Mouse (Mus musculus) kidney, adult 18-20 months (tissue): ENCODE results near the gene Rab8b.
"Not testable (repeated sequence)": the region's sequence is repeated elsewhere in the genome, so short reads cannot be mapped to it uniquely, and the experiment has no call there.

Source experiments
- DNase-seq: peaks from one replicate; pipeline ENCODE4 v3.0.0; 2021

The Rab8b gene

DNA sequence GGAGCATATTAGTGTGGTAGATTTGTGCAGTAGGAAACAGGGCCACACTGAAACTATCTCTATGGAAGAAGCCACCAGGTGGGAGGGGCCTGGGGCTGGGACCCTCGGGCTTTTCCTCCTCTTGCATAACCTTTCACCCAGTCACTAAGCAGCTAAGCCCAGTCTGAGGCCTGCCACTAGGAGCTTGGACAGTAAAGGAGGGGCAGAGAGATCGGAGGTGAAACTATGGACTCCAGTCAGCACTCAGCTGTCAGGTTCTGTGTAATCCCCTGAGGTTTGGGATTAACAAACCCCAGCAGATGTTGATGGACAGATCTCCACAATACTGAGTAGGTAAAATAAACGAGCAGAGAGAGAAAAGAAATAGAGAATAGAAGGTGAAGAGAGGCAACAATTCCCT lies 33.1 kb downstream of the Rab8b start:
- no peak for DNase-seq

DNA sequence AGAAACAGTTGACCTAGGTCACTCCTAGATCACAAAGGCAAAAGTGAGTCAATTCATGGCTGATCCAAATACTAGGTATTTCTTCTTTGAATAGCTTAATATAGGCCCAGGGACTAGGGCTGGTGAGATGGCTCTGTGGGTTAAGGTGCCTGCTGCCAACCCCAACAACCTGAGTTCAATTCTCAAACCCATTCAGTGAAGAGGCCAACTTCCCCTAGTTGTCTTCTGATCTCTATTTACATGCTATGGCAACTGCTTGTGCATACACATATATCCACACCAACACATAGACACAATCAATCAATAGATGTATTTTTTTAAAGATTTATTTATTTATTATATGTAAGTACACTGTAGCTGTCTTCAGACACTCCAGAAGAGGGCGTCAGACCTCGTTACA lies 34.9 kb downstream of the Rab8b start:
- DNase-seq: no peak

DNA sequence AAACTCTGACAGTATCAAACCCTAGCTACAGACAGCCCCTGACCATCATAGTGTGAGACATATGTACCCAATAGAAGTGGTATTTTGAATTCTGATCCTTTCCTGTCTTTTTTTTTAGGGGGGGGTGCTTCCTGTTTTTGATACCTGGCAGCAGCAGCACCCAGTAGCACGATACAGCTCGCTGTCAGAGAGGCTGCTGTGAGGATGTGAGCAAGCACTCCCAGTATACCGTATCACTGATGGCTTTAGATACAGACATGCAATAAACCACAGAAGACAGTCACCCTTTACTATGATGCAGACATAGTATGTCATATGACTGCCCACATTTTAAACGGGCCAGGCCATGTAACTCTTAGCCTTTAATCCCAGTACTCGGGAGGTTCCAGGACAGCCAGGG lies 36.0 kb downstream of the Rab8b start:
- DNase-seq: no peak

DNA sequence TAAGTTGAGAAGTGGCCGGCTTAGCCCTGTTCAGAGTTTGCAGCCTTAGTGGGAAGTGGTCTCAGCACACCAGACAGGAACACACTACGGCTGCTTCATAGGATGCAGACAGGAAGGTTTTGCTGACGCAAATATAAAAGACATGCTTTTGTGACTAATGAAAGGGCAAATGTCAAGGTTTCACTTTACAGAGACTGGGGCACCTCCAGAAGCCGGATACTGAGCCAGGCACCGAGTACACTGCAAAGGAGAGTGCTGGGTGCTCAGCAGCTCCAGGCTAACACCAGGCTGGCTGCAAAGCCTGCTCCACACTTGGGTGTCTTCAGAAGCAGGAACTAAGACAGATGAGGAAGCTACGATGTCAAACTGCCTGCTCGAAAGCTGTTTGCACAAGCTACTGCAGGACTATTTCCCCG lies 37.1 kb downstream of the Rab8b start:
- no peak for DNase-seq

DNA sequence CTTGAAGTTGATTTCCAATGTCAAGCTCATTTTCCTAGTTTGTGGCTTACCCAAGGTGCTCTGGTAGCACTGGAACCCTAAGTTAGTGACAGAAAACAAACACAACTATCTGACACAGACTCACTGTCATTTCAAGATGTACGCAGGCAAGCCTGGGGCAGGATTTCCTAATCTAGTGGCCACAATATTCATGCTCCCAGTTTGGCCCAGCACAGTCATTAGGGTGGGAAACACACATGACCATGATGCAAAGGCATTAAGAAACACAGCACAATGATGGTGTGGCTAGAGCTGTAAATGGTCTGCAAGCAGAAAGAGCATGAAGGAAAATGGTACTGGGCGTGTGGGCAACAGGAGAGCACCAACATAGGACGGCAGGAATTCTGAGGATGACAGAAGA lies 37.6 kb downstream of the Rab8b start:
- no peak for DNase-seq

DNA sequence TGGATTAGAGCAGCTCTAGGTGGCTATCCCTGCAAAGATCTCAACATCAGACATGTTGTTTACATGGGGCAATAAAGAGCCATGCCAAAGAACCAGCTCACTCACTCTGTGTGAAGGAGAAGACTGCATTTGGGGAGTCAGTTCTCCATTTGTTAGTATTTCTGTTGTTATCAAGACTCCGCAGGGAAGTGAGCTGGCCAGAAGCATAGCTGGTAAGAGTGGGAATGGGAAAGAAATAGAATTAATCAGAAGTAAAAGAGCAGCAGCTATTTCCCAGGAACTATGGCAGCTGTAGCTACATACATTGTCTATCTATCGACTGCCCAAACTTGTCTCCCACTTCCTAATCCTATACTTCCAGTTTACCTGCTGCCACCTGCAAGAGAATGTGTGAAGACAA lies 38.7 kb downstream of the Rab8b start:
- DNase-seq: no peak

DNA sequence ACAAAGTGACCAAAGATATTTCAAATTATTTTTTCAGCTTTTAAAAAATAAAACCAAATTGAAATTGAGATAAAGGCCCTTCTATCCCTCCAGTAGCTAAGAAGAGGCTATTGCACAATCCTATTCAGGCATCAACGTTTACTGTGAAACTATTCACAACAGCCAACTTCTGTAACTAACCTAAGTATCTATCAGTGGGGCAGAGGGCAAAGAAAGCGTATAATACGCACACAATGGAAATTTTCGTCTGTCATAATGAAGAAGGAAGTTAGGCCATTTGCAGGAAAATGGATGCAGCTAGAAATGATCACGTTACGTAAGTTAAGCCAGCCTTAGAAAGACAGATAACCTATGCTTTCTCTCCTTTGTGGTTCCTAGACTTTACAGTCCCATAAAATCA lies 40.0 kb downstream of the Rab8b start:
- no peak for DNase-seq

DNA sequence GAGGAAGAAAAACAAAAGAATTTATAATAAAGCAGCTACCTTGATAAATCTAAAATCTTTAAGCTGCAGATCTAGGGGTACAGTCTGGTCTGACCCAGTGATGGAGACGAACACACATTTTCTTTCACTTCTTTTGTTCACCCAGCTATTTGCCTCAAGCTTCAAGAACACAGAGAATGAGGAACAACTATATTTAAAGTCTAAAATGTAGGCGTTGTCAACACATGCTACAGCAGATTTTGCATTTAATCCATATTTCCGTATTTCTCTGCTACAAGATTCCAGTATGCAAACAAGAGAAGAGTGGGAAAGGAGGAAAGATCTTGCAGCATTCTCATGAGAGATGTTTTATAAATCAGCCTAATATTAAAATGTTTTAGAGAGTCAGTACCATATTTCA lies 40.6 kb downstream of the Rab8b start:
- DNase-seq: no peak

DNA sequence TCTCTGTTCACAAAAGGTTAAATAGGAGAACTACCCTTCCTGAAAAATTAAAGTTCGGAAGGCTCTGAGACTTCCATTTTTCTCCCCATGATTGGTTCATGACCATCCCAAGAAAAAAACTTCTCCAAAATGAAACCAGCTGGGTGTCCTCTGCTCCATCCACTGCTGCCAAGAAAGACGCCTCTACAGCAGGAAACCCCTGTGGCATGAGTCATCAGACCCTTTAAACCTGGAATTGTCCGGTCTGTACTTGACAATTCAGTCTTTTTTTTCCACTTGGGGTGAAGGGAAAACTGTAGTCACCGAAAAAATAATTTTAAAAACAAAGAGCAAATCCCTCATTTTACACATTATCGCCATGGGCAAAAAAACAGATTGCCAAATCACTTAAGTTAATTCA lies 42.9 kb downstream of the Rab8b start:
- no peak for DNase-seq

DNA sequence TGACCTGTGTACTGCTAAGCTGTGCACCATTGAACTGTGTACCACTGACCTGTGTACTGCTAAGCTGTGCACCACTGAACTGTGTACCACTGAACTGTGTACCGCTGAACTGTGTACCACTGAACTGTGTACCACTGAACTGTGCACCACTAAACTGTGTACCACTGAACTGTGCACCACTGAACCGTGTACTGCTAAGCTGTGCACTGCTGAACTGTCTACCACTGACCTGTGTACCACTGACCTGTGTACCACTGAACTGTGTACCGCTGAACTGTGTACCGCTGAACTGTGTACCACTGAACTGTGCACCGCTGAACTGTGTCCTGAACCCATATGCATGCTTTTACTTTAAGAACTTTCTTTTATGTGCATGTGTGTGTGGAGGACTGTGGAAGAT lies 45.2 kb downstream of the Rab8b start:
- no peak for DNase-seq

DNA sequence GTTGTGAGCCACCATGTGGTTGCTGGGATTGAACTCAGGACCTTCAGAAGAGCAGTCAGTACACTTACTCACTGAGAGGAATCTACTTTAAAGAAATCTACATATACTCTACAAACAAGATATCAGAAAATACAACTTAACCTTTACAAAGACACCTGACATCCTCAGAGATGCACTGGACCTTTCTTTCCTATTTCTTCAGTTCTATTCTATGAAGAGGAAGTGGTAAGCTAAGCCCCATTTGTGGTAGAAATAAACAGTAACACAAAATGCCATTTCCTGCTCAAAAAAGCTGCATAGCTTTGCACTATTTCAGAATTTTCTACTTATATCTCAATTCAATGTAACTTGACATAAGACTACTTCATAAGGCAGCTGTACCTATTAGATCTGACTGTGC lies 46.0 kb downstream of the Rab8b start:
- DNase-seq: no peak

DNA sequence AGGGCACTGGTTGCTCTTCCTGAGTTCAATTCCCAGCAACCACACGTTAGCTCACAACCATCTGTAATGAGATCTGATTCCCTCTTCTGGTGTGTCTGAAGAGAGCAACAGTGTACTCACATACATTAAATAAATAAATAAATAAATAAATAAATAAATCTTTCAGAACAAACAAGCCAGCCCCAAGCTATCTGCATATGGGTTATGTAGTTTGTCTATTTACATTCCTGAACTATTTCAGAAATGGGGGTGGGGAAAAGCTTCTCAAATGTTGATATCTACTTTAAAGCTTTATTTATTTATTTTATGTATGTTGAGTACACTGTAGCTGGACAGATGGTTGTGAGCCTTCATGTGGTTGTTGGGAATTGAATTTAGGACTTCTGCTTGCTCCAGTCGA lies 46.5 kb downstream of the Rab8b start:
- not testable (repeated sequence) for DNase-seq

DNA sequence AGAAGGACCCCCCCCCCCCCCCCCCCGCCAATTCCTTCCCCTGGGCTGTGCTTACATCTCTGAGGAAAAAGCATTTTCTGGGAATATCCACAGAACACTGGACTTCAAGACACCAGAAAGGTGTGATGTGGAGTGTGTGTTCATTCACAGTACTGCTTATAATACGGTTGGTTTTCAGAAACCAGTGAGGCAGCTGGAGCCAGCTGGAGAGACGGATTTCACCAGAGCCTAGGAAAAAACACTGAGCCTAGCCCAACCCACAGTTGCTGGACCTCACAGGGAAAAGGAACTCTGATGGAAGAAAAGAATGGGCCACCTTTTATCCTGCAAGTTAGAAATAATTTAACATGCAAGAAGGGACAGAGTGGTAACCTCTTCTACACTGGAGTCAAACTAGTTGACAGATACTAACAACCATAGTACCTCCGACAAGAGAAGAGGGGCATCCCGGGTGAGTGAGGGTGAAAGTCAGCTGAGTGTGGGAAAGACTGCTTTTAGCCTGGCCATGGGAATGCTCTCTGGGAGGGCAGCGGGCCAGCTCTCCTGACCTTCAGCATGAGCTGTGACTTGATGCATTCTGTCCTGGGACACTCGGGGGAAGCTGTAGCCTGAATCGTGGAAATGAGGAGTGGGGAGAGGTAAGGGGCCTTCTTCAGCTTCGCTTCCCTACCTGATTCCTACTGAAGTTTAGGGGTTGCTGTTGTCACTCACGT lies 47.3 kb downstream of the Rab8b start:
- peak; percentile 48 for DNase-seq

DNA sequence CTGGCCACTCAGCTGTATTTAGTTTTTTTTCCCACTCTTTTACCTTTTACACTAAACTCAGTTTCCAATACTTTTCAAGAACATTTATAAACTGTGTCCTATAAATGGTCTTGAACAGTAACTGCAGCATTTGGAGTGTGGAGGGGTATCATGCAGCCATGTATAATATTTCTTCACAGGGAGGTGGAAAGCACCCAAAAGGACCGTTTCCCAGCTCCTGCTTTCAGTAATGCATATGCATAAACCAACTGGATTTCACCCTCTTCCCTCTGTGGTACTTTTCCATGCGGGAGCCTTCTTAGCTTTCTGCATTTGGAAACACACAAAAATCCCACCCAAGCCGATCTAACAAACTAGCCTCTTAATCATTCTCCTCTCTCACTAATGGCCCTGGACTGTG lies 54.8 kb downstream of the Rab8b start:
- no peak for DNase-seq

DNA sequence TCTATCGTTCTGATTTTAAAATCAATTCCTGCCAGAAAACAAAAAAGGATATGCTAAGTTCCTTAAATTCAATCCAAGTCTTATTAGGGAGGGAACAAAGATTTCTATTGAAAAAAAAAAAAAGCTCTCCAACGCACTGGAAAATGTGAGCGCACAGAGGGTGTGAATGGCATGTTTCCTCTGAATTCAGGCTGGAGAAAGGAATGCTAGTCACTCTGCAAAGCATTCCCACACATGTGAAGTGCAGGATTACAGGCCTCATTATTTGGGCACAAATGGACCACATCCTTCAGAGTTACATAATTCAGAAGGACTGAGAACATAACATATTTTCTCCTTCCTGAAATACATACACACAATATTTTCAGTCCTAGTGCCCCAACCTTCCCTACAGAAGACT lies 56.0 kb downstream of the Rab8b start:
- DNase-seq: no peak

DNA sequence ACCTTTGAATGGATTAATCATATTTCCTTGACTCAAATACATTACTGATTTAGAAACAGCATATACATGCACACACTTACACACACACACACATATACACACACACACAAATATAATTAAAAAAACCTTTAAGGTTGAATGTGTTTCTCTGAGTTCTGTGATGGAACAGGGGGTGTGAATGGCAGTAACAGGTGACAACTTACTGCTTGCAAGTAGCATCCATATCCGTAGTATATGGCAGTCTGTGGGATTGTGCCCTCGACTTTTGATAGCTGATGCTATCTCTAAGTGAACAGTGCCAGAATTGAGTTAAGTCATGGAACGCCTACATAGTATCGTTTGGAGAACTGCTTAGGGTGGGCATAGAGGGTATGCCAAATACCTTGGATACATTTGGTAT lies 57.3 kb downstream of the Rab8b start:
- no peak for DNase-seq

DNA sequence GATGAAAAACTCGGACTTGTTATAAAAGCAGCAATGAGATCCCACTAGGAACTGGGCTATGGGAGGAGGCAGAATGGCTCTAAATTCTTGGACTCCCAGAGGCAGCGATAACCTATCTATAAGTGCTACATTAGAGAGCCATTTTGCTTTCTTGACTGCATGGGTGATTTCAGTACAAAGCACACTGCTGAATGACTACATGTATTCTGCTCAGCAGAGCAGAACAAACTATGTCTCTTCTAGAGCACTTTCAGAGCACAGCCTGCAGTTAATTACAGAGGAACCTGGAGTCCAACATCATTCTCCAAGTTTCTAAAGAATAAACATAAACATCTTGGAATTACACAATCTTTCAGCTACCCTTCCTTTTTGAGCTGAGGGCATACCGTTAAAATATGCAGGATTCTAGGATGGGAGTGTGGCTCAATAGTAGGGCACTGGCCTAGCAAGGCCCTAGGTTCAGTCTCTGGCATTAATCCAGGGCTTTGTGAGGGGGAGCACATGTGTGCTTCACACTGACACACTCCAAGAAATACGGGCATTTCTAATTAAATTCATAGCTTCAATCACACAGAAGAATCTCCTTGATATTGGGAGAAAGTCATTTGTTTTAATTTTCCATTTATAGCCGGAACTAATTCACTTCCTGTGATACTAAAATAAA lies 58.3 kb downstream of the Rab8b start:
- DNase-seq: no peak

DNA sequence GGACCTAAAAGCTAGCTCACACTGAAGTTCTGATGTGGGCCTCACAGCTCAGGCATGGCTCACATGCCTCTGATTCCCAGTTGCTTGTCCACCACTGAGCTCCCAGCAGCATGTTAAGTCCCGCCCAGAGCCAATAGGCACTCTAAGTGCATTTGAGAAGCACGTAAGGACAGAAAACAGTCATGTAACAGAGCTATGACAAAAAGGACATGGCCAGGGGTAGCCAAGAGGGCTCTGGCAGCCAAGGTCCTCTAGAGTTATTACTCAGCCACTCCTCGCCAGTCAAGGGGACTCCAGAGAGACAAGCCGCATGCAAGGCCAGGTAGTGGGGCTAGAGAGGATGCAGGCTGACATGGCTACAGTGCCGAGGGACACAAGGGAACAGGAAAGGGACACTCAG lies 60.0 kb downstream of the Rab8b start:
- DNase-seq: no peak

DNA sequence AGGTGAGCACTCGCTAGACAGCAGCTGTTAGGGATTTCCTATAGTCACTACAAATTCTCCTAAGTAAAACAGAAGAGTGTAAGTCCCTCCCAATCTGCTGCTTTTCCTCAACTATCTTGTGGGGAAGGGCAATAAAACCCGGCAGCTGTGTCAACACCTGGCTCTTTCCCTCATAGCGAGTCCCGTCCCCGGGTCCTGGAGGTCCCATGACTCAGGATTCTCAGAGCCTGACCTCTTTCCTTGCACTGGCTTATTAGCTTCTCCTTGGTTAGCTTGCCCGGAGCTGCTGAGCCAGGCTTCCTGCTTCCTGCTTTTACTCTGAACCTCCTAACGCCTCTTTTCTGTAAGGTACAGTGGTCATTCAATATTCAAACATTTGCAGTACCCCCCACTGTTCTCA lies 63.6 kb downstream of the Rab8b start:
- no peak for DNase-seq

DNA sequence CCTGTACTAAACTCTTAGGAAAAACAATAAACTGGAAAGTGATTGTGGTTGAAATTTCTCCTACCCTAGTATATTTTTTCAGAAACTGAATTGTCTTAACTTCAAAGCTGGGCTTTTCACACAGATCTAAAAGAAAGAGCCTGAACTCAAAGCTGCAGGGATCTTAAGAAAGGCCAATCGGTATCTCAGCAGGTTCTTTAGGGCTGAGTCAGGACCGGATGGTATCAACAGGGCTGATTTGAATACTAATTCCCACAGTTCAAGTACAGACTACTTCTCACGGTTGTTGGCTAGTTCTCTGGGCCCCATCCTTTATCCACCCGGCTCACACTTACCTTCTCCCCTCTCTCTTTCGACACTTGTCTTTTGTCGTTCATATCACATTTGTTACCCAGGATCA lies 66.9 kb downstream of the Rab8b start:
- DNase-seq: no peak

DNA sequence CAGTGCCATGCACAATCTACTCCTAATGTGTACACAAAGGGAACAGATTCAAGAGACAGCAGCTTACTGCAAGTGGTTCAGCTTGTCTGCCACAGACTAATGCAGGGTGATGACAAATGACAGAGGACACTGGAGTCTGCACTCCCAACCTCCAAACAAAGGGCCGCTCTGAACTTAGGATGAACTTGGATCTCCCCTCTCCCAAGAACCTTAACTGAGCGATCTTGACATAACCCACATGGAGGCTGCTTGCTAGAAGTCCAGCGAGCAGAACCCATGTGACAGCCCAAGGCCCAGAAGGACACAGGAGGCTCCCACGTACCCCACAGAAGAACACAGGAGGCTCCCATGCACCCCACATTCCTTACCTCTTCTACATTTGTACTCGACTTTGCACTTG lies 68.5 kb downstream of the Rab8b start:
- DNase-seq: no peak

DNA sequence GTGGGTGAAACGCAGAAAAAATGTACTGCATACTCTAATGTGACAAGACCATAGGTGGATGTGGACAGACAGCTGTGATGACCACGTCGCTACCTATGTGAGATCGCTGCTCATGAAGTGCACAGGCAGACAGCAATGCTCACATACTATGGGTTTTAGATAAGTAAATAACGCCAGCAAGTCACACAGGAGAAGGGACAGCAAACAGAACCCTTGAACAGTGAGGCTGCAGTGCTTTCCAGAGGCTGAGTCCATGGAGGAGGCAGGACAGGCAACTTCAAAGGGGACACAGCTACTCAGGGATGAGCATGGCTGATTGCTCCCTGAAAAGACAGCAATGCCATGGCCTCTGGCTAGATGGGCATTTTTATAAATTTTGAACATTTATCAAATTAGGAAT lies 72.7 kb downstream of the Rab8b start:
- no peak for DNase-seq

DNA sequence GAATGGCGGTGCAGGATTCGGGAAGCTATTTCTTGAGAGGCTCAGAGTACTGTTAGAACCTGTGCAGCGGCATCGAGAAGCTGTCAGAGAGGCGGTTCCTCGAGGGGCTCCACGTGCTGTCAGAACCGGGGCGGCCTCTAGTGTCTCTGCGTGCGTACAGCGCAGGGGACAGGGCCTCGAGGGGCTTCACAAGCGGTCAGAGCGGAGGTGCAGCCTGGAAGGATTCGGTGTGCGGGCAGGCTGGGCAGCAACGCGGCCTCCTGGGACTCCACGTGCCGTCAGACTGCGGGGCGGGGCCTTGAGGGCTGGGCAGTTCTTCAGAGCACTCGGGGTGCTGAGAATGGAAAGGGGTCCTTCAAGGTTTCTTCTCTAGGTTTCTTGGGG lies 84.4 kb downstream of the Rab8b start:
- DNase-seq: no peak

DNA sequence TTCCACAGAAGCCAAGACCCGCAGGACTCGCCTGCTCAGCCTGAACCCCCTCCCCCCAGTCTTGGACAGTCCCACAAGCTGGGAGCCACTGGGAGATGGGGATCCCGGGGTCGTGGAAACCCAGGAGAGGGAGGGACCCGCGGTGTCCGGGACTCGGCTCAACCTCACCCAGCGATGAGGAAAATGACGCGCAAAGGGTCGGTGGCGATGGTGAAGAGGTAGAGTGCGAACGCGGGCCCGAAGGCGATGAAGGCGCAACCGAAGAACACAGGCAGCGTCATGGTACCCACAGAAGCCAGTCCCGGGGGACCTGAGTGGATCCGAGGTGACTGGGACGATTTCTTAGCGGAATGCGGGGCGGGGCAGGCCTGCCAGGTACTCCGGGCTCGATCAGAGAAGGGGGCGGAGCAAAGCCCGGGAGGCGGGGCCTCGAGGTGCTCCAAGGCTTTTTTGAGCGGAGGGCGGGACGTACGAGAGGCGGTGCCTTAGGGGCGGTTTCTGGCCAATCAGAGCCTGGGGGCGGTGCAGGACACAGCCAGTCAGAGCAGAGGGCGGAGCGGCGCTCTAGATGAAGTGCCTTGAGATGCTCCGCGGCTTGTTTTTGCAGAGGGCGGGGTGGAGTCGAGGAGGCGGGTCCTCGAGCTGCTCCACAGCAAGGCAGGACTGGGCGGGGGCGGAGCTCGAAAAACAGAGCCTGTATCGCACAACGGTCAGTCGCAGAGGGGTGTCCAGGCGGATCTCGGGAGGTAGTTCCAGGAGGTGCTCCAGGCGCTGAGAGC lies 85.0 kb downstream of the Rab8b start, which contains the start of gene Aph1c:
Gene Aph1c, minus strand, starts transcription at position 409 of the 779 bp plus-strand sequence.
- DNase-seq: peak; percentile 100
